Mouse (Mus musculus) MEL (cell line): ENCODE data around the gene Tarsl2.

Experiments
- CTCF ChIP-seq, 3 experiments: IDR thresholded peaks in 2 of 3; conservative IDR thresholded peaks in 1 of 3; 2 replicates each; pipeline ENCODE4 v1.5.1; 2011 to 2012; ENCODE audit warnings: low read length in 3 of 3, low read depth in 2 of 3, mild to moderate bottlenecking in 2 of 3, improper control_type of control experiment in 1 of 3, inconsistent platforms in 1 of 3, mixed read lengths in 1 of 3, moderate library complexity in 1 of 3; ENCODE audit not compliant: control insufficient read depth in 1 of 3, insufficient read depth in 1 of 3, poor library complexity in 1 of 3, severe bottlenecking in 1 of 3
- GABPA ChIP-seq: IDR thresholded peaks from 2 replicates; pipeline ENCODE4 v1.6.1; 2012; ENCODE audit warnings: low read depth, mild to moderate bottlenecking, inconsistent platforms, low read length, improper control_type of control experiment, moderate library complexity
- KAT2A ChIP-seq: conservative IDR thresholded peaks from 2 replicates; pipeline ENCODE4 v1.6.1; 2012; ENCODE audit warnings: low read depth, low read length, improper control_type of control experiment, inconsistent platforms
- MAX ChIP-seq: IDR thresholded peaks from 2 replicates; pipeline ENCODE4 v1.6.1; 2011; ENCODE audit warnings: low read length, improper control_type of control experiment
- MYC ChIP-seq: IDR thresholded peaks from 2 replicates; pipeline ENCODE4 v1.6.1; 2011; ENCODE audit warnings: low read depth, mild to moderate bottlenecking, low read length, improper control_type of control experiment, moderate library complexity
- POLR2A ChIP-seq, 2 experiments: IDR thresholded peaks; 2 replicates each; pipeline ENCODE4 v1.6.1; 2011 to 2012; ENCODE audit warnings: low read length in 2 of 2, mild to moderate bottlenecking in 2 of 2, control low read depth in 1 of 2, improper control_type of control experiment in 1 of 2, low read depth in 1 of 2, moderate library complexity in 1 of 2; ENCODE audit not compliant: control insufficient read depth in 1 of 2, insufficient read depth in 1 of 2, poor library complexity in 1 of 2
- RCOR1 ChIP-seq: IDR thresholded peaks from 2 replicates; pipeline ENCODE4 v1.6.1; 2012; ENCODE audit warnings: low read depth, mild to moderate bottlenecking, inconsistent platforms, low read length, improper control_type of control experiment
- TAL1 ChIP-seq: IDR thresholded peaks from 2 replicates; pipeline ENCODE4 v1.6.1; 2012; ENCODE audit warnings: mild to moderate bottlenecking, inconsistent platforms, low read length, moderate library complexity, mixed read lengths
- USF1 ChIP-seq: IDR thresholded peaks from 2 replicates; pipeline ENCODE4 v1.6.1; 2014; ENCODE audit warnings: low read depth, mild to moderate bottlenecking, inconsistent platforms, low read length, improper control_type of control experiment, moderate library complexity
- ZC3H11A ChIP-seq: IDR thresholded peaks from 2 replicates; pipeline ENCODE4 v1.6.1; 2012; ENCODE audit warnings: low read depth, mild to moderate bottlenecking, inconsistent platforms, low read length, improper control_type of control experiment
- ZKSCAN1 ChIP-seq: IDR thresholded peaks from 2 replicates; pipeline ENCODE4 v1.6.1; 2012; ENCODE audit warnings: low read depth, mild to moderate bottlenecking, inconsistent platforms, low read length, improper control_type of control experiment, moderate library complexity

- no peak for TF ChIP-seq ZC3H11A
- no peak for TF ChIP-seq KAT2A
- no peak for TF ChIP-seq POLR2A (IDR thresholded peaks at IDR 0.05; ENCODE audit: control insufficient read depth in 1 of 2, insufficient read depth in 1 of 2, low read depth in 1 of 2, low read length in 2 of 2, poor library complexity in 1 of 2)
- no peak for TF ChIP-seq GABPA
- TF ChIP-seq RCOR1 = no peak
- no peak for TF ChIP-seq ZKSCAN1
- TF ChIP-seq USF1 = no peak
- TF ChIP-seq CTCF (IDR thresholded peaks at IDR 0.05 in 2 of 3, conservative IDR thresholded peaks at IDR 0.05 in 1 of 3; ENCODE audit: control insufficient read depth in 1 of 3, insufficient read depth in 1 of 3, low read depth in 2 of 3, low read length in 3 of 3, poor library complexity in 1 of 3, severe bottlenecking in 1 of 3) = no peak
- no peak for TF ChIP-seq MYC
- no peak for TF ChIP-seq TAL1
- TF ChIP-seq MAX = no peak
These were observed 42.0 kb downstream of the Tarsl2 start for GRCm38 (mm10) chr7:65686664-65687063.
